Mouse (Mus musculus): ENCODE measurements around the gene Asna1. TPM values are rescaled to one million over a fixed set of nuclear protein-coding genes. Genes with fewer than 3 reads are reported as not detected.

Asna1 gene
- total RNA-seq, 2 experiments from 2014 or later: 91.0 to 93.4 TPM

- no peak for DNase-seq
These were observed 50.4 kb downstream of the Asna1 start for GRCm38 (mm10) chr8:84974543-84975142.

GRCm38 (mm10) chr8:84973803-84974542, 51.1 kb downstream of the Asna1 start:
- DNase-seq: peak; percentile 88 to 91

GRCm38 (mm10) chr8:84973079-84973478, 52.0 kb downstream of the Asna1 start:
- DNase-seq: no peak

GRCm38 (mm10) chr8:84970913-84971312, 54.2 kb downstream of the Asna1 start:
- DNase-seq: no peak

GRCm38 (mm10) chr8:84970135-84970790, 54.8 kb downstream of the Asna1 start:
- DNase-seq: peak in 1 of 2 experiments; percentile 21

GRCm38 (mm10) chr8:84969241-84970134, 55.6 kb downstream of the Asna1 start, which contains the start of the genes Gm49661, Prdx2 and Rnaseh2a:
TSS of gene Gm49661 (minus strand) at chr8:84969433.
TSS of gene Prdx2 (plus strand) at chr8:84969587.
TSS of gene Rnaseh2a (minus strand) at chr8:84969767.
- peak; percentile 84 to 88 for DNase-seq

- DNase-seq: no peak
These were observed 56.4 kb downstream of the Asna1 start for GRCm38 (mm10) chr8:84968650-84969049.

Small RNA genes within 50 kb of the gene (microRNA-seq; reads per million reads assigned to microRNA genes)
- not detected for gene Mir7070

Other genes with a start within 250 kb of the Asna1 start
- 100 to 1,000 TPM in 1 of 2 experiments, 10 to 100 TPM in 1; 99.9 to 108 TPM for gene Nfix, start 224.9 kb downstream of the Asna1 start, total RNA-seq (2021)
- 1 to 10 TPM; 9.1 to 10.0 TPM for gene Dand5, start 202.5 kb downstream of the Asna1 start, total RNA-seq (2021)
- 10 to 100 TPM; 63.3 to 70.5 TPM for gene Gadd45gip1, start 193.8 kb downstream of the Asna1 start, total RNA-seq (2021)
- gene Rad23a, start 184.6 kb downstream of the Asna1 start, total RNA-seq (2021): 100 to 1,000 TPM; 116 to 119 TPM
- gene Calr, start 178.3 kb downstream of the Asna1 start, total RNA-seq (2021): 100 to 1,000 TPM; 569 to 727 TPM
- 10 to 100 TPM; 62.1 to 69.2 TPM for gene Farsa, start 168.3 kb downstream of the Asna1 start, total RNA-seq (2021)
- 10 to 100 TPM in 1 of 2 experiments, 1 to 10 TPM in 1; 8.7 to 11.5 TPM for gene Syce2, start 153.2 kb downstream of the Asna1 start, total RNA-seq (2021)
- gene Gcdh, start 131.4 kb downstream of the Asna1 start, total RNA-seq (2021): 10 to 100 TPM; 41.9 to 53.8 TPM
- gene Klf1, start 123.4 kb downstream of the Asna1 start, total RNA-seq (2021): under 1 TPM in 1 of 2 experiments, not detected in 1; 0.20 TPM
- 10 to 100 TPM in 1 of 2 experiments, 1 to 10 TPM in 1; 9.5 to 10.3 TPM for gene Dnase2a, start 116.7 kb downstream of the Asna1 start, total RNA-seq (2021)
- gene Mast1, start 87.9 kb downstream of the Asna1 start, total RNA-seq (2021): 1 to 10 TPM; 1.0 to 1.3 TPM
- not detected for gene Rtbdn, start 78.3 kb downstream of the Asna1 start, total RNA-seq (2021)
- 1 to 10 TPM in 1 of 2 experiments, not detected in 1; 1.5 TPM for gene Gm49661, start 55.8 kb downstream of the Asna1 start, total RNA-seq (2021)
- 100 to 1,000 TPM; 651 to 659 TPM for gene Prdx2, start 55.7 kb downstream of the Asna1 start, total RNA-seq (2021)
- gene Rnaseh2a, start 55.5 kb downstream of the Asna1 start, total RNA-seq (2021): 100 to 1,000 TPM; 109 to 136 TPM
- gene Junb, start 46.6 kb downstream of the Asna1 start, total RNA-seq (2021): 100 to 1,000 TPM in 1 of 2 experiments, 10 to 100 TPM in 1; 71.5 to 139 TPM
- 1 to 10 TPM; 7.0 to 8.2 TPM for gene Hook2, start 34.7 kb downstream of the Asna1 start, total RNA-seq (2021)
- not detected for gene Best2, start 10.8 kb downstream of the Asna1 start, total RNA-seq (2021)
- gene Trir, start 1.5 kb upstream of the Asna1 start, total RNA-seq (2021): 100 to 1,000 TPM; 157 to 178 TPM
- gene Tnpo2, start 11.6 kb upstream of the Asna1 start, total RNA-seq (2021): 10 to 100 TPM; 76.4 to 88.2 TPM
- gene Fbxw9, start 34.8 kb upstream of the Asna1 start, total RNA-seq (2021): 10 to 100 TPM; 13.0 to 20.5 TPM
- 1 to 10 TPM in 1 of 2 experiments, not detected in 1; 1.2 TPM for gene Gm5741, start 42.7 kb upstream of the Asna1 start, total RNA-seq (2021)
- 10 to 100 TPM; 32.2 to 32.7 TPM for gene Dhps, start 46.5 kb upstream of the Asna1 start, total RNA-seq (2021)
- gene Wdr83os, start 55.5 kb upstream of the Asna1 start, total RNA-seq (2021): 10 to 100 TPM; 69.1 to 79.6 TPM
- 10 to 100 TPM; 20.5 to 25.5 TPM for gene Wdr83, start 56.0 kb upstream of the Asna1 start, total RNA-seq (2021)
- 10 to 100 TPM; 38.1 to 45.5 TPM for gene Man2b1, start 58.0 kb upstream of the Asna1 start, total RNA-seq (2021)
- 1 to 10 TPM; 1.3 to 1.4 TPM for gene Zfp791, start 97.8 kb upstream of the Asna1 start, total RNA-seq (2021)
- gene Cks1brt, start 126.6 kb upstream of the Asna1 start, total RNA-seq (2021): not detected
- not detected for gene Olfr371, start 200.7 kb upstream of the Asna1 start, total RNA-seq (2021)

Data from adrenal gland, postnatal 36 days (tissue).